Mouse (Mus musculus) kidney, adult 10 weeks (tissue): ENCODE results near the gene Olfr774. TPM values are rescaled to one million over a fixed set of nuclear protein-coding genes. Genes with fewer than 3 reads are reported as not detected.

ENCODE experiments used
- polyA plus RNA-seq: library from polyadenylated mRNA; stranded (reverse); fragments of 350-450 nt; fragmentation: Illumina TruSeq; extraction: RNeasy Lipid Tissue Mini Kit (QIAGEN cat#74804); gene quantifications from one replicate; pipeline ENCODE4 v1.2.3, GENCODE M21; 2014; ENCODE audit warnings: low read depth, low replicate concordance

Gene Olfr774
- polyA plus RNA-seq: not detected

DNA sequence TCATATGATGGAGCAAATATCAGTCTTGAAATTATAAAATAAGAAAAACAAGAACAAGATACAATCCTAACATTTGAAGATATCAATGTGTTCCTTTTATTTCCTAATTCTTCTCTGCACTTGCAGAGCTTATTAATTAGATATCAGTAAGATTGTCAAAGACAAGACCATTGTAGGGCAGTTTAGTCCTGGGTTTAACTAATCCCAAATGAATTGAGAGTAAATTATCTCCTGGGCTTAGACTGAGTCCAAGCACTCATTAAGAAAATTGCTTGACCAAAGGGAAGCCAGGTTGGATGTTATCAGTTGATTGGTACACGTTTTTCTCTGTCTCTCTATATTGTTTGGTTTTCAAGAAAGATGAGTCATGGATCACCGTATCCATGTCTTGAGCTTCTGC, at the start of gene Olfr774:
TSS of gene Olfr774 (plus strand) at position 301 of the 400 bp plus-strand sequence.

DNA sequence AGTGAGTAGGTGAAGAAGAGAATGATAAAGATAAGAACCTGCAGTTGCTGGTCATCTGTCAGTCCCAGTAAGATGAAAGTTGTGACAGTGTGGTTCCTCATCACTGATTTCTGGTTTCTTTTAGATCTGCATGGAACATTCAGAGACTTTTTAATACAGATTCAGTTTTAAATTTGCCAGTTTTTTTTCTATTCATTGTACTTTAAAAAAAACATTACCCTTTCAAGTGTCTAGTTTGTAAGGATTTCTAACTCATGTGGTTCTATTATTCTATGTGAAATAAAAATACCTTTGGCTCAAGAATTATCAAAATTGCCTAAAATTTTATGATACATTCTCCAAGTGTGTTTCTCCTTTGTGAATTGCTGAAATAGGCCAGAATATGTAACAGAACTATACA, 48.7 kb upstream of the Olfr774 start, which contains the start of gene Olfr773:
TSS of gene Olfr773 (minus strand) at position 101 of the 400 bp plus-strand sequence.

GRCm38 (mm10) chr10:129248112-129248511, 12.1 kb downstream of the Olfr774 start, which contains the start of gene Olfr775:
Olfr775 (plus strand) TSS chr10:129248412.

GRCm38 (mm10) chr10:129258827-129259226, 22.8 kb downstream of the Olfr774 start, which contains the start of gene Olfr776:
Olfr776 (plus strand) TSS chr10:129259127.

GRCm38 (mm10) chr10:129271081-129271535, 35.1 kb downstream of the Olfr774 start, which contains the start of gene Olfr777:
Olfr777 (minus strand) TSS chr10:129271485.

Other genes starting within 250 kb of the Olfr774 start
- not detected for gene Olfr9, start 246.8 kb upstream of the Olfr774 start, polyA plus RNA-seq
- gene Olfr763, start 225.4 kb upstream of the Olfr774 start, polyA plus RNA-seq: not detected
- not detected for gene Olfr764-ps1, start 196.3 kb upstream of the Olfr774 start, polyA plus RNA-seq
- not detected for gene Olfr765, start 186.2 kb upstream of the Olfr774 start, polyA plus RNA-seq
- not detected for gene Olfr766-ps1, start 167.2 kb upstream of the Olfr774 start, polyA plus RNA-seq
- not detected for gene Olfr767, start 153.3 kb upstream of the Olfr774 start, polyA plus RNA-seq
- not detected for gene Olfr768, start 136.8 kb upstream of the Olfr774 start, polyA plus RNA-seq
- gene Olfr769, start 118.3 kb upstream of the Olfr774 start, polyA plus RNA-seq: not detected
- gene Olfr770, start 97.2 kb upstream of the Olfr774 start, polyA plus RNA-seq: not detected
- not detected for gene Olfr771, start 71.5 kb upstream of the Olfr774 start, polyA plus RNA-seq
- gene Olfr772, start 58.3 kb upstream of the Olfr774 start, polyA plus RNA-seq: not detected
- gene Olfr773, start 48.8 kb upstream of the Olfr774 start, polyA plus RNA-seq: not detected
- gene Olfr775, start 12.2 kb downstream of the Olfr774 start, polyA plus RNA-seq: not detected
- gene Olfr776, start 22.9 kb downstream of the Olfr774 start, polyA plus RNA-seq: not detected
- not detected for gene Olfr777, start 35.3 kb downstream of the Olfr774 start, polyA plus RNA-seq
- gene Olfr780, start 81.9 kb downstream of the Olfr774 start, polyA plus RNA-seq: not detected
- not detected for gene Olfr781, start 92.7 kb downstream of the Olfr774 start, polyA plus RNA-seq
- gene Olfr782, start 112.6 kb downstream of the Olfr774 start, polyA plus RNA-seq: not detected
- not detected for gene Olfr784, start 147.9 kb downstream of the Olfr774 start, polyA plus RNA-seq
- not detected for gene Olfr785, start 169.2 kb downstream of the Olfr774 start, polyA plus RNA-seq
- not detected for gene Olfr786, start 191.1 kb downstream of the Olfr774 start, polyA plus RNA-seq
- gene Olfr787, start 225.7 kb downstream of the Olfr774 start, polyA plus RNA-seq: not detected
- gene Olfr788, start 234.8 kb downstream of the Olfr774 start, polyA plus RNA-seq: not detected
- not detected for gene Olfr789, start 248.5 kb downstream of the Olfr774 start, polyA plus RNA-seq